Mouse (Mus musculus): Measurements from ENCODE around the gene Card6.

Gene Card6

DNA sequence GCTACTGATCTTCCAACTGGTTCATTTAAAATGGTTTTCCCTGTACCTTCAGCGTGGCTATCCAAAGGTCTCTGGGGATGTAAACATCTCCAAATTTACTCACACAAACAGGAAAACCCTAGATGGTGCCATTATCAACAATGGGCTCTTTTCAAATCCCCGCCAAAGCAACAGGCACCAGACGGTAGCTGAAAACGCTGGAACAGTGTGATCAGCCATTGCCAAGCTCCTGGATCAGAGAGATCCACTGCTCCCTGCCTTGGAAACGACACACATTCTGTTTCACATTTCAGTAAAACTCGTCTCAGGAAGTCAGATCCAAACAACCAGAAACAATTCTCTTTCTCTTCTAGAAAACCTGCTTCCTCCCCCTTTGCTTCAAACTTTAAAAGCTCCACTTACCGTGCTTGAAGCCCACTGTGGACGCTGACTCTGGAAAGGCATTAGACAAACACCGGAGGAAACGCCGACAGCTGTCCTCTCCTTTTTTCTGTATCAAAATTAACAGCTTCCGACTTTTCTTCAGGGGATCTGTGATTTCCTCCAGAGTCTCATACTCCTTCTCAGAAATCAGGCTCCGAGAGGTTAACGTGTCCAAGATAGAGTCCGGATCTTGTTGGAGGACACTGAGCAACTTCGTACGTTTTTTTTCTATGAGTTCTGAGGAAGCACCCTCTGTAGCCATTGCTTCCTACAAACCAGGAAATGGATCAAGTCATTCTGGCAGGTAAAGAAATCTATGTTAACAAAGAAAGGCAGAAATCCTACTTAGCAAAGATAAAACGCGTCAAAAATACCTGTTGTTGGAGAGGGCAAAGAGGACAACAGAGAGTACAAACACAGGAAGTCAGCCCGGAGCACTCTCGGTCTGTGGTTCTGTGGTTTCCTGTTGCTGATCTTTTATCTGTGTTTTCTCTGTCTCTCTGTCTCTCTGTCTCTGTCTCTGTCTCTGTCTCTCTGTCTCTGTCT, at the start of gene Card6:
Gene Card6, minus strand, starts transcription at position 854 of the 969 bp plus-strand sequence.
- peak; percentile 77 to 80 for DNase-seq (ENCODE audit: low spot score in 2 of 2)

DNA sequence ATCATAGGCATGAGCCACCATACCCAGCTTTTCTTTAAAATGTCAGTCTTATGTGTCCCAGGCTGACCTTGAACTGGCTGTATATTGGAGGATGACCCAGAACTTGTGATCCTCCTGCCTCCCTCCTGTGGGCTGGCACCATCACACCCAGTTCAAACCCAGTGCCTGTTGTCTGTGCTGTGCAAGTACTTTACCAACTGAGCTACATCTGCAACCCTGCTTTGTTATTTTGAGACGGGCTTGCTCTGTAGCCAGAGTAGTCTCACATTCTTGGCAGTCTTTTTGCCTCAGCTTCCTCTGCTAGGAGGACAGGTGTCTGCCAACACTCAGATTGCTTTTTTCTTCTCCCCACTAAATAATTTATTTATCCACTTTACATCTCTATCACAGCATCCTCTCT, 49.0 kb upstream of the Card6 start:
- DNase-seq (ENCODE audit: low spot score in 2 of 2): no peak

DNA sequence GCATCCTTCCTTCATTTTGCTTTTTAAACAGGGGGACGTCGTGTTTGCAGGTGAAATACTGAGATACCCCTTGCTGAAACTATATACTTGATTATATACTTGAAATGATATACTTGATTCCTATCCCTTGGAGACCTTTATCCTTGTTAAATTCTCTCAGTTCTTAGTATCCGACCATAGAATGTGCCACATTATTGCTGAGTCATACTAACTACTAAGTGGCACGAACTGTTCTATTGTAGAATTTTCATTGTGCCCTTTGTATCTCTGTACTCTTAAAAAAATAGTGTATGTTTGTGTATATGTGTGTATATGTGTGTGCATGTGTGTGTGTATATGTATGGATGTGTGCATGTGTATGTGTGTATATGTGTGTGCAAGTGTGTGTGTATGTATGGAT, 48.0 kb upstream of the Card6 start:
- DNase-seq (ENCODE audit: low spot score in 2 of 2): no peak

DNA sequence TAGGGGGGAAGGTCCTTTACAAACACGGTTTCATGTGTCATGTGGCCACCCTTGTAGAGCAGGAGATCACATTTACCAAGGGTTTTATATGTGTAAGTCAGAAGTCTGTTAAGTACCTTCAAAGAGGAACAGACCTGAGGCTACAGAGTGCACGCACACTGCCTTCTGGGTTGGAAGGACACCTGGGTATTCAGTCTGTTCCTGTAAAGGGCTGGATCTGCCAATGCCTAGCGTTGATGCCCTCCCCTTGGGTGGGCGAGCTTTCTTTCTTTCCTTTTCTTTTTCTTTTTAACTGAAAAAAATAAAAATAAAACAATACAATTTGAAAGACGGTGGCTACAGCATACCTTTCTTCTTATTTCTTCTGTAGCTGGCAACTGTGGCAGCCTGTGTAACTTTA, 46.8 kb upstream of the Card6 start:
- no peak for DNase-seq (ENCODE audit: low spot score in 2 of 2)

DNA sequence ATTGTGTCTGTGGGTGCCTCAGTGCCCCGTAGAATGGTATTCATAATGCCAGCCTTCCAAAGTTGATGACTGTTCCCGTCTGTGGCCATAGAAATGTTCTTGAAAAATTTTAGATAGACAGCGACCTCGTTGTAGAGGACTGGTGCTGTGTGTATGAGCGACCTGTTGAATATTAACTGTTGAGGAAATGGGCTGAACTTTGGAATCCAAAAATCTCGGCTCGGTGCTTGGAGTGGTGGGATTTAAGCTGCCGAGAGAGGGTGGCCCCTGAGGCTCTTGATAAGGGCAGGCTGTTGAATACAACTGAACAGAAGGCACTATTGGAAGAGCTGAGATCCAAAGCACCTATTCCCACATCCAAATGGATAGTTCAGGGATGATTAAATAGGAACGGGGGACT, 46.3 kb upstream of the Card6 start:
- DNase-seq (ENCODE audit: low spot score in 2 of 2): no peak

DNA sequence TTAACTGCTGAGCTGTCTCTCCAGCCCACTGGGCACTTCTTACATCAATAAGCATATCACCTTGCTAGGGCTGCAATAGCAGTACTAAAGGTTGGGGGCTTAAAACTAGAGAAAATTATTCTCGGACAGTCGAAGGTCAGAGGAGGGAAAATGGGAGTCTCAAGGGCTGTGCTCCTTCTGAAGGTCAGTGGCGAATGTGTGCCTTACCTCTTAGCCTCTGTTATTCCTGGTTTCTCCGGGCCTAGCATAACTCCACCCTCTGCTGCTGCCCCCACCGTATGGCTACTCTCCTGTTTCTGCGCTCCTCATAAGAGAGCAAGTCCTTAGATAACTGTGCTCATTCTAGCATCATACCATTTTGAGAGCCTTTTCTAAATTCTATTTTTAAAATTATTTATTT, 43.8 kb upstream of the Card6 start:
- no peak for DNase-seq (ENCODE audit: low spot score in 2 of 2)

DNA sequence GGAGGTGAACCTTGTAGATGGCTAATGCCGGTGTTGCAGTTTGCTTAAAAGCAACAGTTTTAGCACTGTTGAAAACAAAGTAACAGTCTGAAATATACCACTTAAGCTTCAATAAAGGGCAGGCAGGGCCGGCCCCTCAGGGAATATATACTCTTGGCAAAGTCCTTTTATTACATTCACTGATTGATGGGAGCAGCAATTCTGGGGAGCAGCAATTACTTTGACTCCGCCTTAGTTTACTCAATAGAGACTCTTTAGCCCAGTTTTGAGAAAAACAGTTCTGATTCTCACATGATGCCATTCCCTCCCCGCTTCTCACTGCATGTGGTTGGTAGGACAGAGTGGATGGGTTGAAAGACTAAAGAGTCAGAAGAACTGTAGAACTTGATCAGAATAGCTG, 40.8 kb upstream of the Card6 start:
- DNase-seq (ENCODE audit: low spot score in 2 of 2): no peak

DNA sequence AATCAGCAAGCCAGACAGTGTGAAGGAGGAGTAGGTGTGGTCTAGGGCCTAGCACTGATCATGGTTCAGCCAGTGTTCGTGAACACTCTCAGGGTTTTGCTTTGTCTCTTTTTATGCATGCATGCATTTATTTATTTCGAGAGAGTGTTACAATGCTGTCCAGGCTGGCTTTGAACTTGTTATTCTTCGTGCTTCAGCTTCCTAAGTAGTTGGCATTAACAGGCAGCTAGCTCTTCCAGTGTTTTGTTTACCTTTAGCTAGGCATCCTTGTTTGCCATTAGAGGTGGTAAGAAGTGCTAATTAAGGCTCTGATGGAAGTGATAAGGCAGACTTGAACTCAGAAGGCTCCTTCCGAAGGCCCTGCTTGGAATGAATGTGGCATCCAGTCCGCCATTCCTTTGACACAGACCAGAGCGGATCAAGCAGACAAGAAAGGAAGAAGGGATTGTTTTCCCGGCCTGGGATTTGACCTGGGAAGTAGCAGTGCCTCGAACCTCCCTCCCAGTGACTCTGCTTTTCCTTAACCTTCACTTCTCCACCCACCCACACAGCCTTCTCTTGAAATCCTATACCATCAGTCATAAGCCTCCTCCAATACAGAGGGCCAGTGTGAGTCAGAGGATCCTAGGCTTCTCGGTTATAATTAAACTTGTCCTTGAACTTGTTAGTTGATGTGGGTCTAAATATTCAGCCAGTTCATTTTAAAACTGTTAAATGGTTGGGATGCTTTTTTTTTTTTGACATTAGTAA, 37.0 kb upstream of the Card6 start:
- DNase-seq (ENCODE audit: low spot score in 2 of 2): no peak

DNA sequence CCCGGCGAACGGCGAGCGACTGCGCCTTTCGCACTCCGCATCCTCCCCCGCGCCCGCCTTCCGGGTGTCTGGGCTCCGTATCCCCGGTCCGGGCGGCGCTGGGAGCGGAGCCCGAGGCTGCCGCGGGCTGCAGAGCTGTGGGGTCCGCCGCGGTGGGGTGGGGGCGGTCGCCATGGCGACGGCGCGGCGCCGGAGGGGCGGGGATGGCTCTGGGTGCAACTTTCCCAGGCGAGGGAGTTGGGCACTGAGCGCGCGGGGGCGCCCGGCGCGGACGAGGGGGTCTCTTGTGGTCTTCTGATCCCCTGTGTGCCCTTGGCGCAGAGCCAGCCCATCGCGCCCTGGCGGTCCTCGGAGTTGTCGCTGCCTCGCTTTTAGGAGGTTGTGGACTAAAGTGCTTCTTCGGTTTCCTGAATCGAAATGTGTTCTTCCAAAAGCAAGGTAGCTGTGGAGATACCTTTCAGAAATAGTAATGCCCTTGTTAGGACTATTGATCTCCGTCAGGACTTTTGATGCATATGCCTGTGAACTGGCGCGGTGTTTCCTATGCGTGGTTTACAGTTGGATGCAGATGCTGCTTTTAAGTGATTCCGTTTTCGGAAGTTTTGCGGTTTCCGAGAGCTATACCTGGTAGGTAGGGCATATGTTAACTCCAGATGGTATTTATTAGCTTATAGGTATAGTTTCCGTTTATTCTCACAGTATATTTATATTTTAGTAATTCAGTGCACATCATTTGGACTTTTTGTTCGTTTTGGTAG, 35.9 kb upstream of the Card6 start:
- DNase-seq (ENCODE audit: low spot score in 2 of 2): peak; percentile 54 to 63

DNA sequence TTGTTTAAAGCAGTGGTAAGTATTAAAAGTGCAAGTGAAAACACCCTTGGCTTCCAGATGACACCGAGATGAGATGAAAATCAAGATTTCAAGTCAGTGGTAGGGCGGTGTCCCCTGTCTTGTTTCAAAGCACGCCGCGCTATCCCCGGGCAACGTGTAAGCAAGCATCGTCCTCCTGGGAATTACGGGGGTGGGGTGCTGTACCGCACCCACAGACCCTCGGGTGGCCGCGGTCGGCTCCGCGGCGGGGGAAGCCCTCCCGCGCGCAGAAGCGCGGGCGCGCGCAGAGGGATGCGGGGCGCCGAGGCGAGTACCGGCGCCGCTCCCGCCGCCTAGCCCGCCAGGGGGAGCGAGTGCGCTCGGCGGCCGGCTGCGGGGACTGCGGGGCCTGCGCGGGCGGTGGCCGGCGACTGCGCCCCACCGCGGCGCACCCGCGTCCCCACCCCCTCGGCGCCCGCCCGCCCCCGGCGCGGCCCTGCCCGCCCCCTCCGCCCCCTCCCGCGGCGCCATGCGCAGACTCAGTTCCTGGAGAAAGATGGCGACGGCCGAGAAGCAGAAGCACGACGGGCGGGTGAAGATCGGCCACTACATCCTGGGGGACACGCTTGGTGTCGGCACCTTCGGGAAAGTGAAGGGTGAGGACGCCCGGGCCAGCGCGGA, 35.2 kb upstream of the Card6 start, which contains the start of gene Prkaa1:
Gene Prkaa1, plus strand, starts transcription at position 501 of the 660 bp plus-strand sequence.
- peak; percentile 65 to 69 for DNase-seq (ENCODE audit: low spot score in 2 of 2)

DNA sequence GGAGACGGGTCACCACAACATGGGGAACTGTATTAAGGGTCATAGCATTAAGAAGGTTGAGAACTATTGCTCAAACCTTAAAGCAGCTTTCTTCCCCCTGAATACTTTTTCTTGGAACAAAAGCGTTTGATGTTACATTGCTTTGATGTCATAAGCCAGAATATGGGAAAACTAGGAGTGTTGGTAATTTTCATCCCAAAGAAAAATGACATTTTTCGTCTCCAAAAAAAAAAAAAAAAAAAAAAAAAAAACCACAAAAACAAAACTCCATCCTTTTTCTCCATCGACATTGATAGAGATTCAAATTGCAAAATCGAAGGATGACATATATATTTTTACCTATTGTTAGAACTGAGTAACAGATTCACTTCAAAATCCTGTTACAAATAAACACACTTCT, 34.4 kb upstream of the Card6 start:
- DNase-seq (ENCODE audit: low spot score in 2 of 2): no peak

DNA sequence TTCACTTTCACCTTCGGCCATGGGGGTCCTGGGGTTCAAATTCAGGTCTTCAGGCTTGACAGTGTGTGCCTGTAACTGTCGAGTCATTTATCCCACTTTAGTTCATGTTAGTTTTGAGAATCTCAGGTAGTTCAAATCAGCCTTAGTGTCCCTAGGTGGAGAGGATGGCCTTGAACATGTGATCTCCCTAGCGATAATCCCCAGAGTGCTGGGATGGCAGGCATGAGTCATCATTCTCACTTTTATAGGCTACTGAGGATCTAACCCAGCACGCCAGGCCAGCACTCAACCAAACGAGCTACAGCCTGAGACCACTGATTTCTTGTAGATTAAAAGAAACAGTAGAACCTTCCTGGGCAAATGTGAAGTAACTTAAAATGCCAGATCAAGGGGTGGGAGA, 33.7 kb upstream of the Card6 start:
- DNase-seq (ENCODE audit: low spot score in 2 of 2): peak in 1 of 2 experiments; percentile 21

DNA sequence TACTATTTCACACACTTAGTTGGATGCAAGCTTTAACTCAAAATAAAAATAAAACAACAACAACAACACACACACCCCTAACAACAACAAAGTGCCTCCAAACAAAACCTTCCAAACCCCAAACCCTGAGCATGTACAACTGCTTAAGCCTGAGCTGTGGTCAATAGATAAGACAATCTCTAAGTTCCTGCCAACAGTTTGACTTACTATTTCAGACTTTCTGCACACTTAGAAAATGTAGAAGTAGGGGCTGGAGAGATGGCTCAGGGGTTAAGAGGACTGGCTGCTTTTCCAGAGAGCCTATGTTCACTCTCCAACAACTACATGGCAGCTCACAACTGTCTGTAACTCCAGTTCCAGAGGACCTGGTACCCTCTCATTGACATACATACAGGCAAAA, 32.0 kb upstream of the Card6 start:
- DNase-seq (ENCODE audit: low spot score in 2 of 2): peak in 1 of 2 experiments; percentile 31

DNA sequence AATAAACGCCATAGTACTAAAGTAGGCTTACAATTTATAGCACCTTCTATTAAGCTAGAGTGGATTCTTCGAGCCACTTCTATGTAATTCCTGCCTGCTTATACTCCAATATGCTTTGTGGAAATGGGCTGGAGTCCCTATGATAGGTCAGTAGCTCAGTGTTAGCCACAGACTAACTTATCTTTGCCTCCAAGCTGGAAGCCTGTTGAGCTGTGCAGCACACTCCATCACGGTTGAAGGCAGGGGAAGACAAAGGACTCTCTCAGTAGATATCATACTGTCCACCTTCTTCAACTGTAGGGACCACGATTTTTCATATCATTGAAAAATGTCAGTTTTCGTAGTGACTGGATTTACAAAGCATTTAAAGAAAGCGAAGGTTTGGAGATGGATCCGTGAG, 31.5 kb upstream of the Card6 start:
- DNase-seq (ENCODE audit: low spot score in 2 of 2): peak; percentile 10 to 40

DNA sequence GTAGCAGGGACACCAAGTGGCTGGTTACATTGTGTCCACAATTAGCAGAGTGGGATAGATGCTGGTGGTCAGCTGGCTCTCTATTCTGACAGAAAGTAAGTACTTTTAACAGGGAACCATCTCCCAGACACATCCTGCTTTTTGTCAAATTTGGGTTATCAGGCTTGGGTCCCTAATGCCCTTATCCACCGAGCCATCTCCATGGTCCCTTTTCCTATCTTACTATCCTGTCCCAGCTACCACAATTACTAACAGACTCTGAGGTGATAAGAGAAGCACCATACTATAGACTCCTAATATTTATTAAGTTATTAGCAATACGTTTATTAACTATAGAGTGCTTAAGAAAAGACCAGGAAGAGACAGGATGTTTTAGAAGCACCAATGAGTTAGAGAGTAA, 31.0 kb upstream of the Card6 start:
- DNase-seq (ENCODE audit: low spot score in 2 of 2): no peak

DNA sequence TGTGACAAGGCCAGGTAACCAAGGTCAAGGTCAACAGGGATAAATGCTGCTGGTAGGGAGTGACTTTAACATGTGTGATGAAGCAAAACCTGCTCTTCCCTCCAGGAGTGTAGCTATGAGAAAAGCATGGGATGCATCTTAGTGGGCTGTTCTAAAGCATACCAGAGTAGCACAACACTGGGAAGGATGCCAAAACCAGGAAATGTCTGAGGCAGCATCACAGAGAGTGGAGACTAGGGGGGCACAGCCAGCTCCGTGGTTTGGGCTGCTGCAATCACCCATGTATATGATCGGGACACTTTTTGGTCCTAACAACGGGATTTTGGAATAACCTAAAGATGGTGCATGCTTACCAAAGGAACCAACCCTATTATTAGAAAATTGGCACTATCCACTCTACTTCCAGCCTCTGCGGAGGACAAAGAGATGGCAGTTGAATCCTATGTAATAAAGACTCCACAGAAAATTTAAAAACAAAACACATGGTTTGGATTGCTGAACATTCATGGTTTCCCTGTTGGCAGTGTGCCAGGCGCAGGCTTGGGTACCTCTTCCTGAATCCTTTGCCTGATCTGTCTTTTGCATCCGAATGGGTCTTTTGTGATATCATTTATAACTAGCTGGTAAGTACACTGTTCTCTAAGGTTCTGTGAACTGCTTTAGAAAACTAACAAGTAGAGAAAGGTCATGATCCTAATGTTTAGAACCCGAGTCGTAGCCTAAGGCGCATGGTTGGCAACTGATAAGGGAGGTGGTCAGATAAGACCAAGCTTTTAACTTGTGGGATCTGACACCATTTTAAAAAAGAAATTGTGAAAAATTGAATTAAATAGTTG, 29.9 kb upstream of the Card6 start:
- DNase-seq (ENCODE audit: low spot score in 2 of 2): peak in 1 of 2 experiments; percentile 31

DNA sequence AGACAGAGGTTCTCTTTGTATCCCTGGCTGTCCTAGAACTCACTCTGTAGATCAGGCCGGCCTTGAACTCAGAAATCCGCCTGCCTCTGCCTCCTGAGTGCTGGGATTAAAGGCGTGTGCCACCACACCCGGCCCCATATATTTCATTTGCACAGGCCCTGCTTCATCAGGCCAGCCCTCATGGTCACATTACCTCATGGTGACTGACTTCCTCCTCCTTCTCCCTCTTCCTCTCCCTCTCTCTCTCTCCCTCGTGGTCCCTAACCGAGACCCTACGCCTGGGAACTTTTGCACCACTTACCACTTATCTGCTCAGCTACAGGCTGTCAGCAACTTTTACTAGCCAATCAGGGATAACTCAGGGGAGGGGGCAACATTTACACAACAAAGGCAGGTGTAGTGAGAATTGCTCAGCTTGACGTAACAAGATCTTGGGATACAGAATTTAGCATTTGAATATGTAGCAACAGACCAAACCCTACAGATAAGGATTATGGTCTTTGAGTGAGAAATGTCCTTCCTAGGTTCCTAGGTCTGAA, 26.7 kb upstream of the Card6 start:
- DNase-seq (ENCODE audit: low spot score in 2 of 2): no peak

DNA sequence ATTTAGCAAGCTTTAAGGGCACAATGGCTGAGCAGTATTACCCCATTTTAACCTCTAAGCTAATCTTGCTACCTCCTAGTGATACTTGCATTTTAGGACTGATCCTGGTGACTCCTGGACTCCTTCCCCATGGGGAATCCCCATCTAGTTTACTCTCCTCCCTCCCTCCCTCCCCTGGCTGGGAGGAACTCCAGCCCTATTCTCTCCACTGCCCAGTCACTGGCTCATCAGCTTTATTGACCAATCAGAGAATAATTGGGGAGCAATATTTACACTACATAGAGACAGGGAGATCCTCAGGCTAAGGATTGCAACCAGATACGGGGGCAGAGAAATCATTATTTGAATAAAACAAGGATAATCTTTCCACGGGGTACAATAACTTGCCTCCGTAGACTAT, 25.8 kb upstream of the Card6 start:
- no peak for DNase-seq (ENCODE audit: low spot score in 2 of 2)

DNA sequence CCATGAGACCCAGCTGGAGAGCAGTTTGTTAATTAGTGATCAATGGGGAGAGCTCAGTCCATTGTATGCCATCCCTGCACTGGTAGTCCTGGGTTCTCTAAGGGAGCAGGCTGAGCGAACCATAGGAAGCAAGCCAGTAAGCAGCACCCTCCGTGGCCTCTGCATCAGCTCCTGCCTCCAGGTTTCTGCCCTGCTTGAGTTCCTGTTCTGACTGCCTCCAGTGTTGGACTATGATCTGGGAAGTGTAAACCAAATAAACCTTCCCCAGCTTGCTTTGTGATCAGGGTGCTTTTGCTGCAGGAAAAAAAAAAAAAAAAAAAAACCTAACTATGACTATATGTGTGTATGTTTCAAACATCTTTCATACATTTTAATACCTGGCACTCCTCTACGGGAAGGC, 25.0 kb upstream of the Card6 start:
- DNase-seq (ENCODE audit: low spot score in 2 of 2): no peak

Data from spleen, postnatal 36 days (tissue).